Mouse (Mus musculus) neural tube, embryonic 11.5 days (tissue): ENCODE measurements around the gene Nme2. TPM values are rescaled to one million over a fixed set of nuclear protein-coding genes. Genes with fewer than 3 reads are reported as not detected.
A peak's percentile ranks its signal among the peaks of the same experiment; 100 is the strongest.

ENCODE experiments used
- ATAC-seq: fragments of 200-750 bp; cut with Nextera tagmentation; 2 replicates; pipeline ENCODE4 v1.8.0; 2017; ENCODE audit warnings: moderate number of reproducible peaks, mild to moderate bottlenecking, moderate TSS enrichment, moderate library complexity; ENCODE audit not compliant: insufficient read depth, low FRiP score, low TSS enrichment
- DNase-seq: peaks from one replicate; pipeline ENCODE4 v3.0.0-alpha.2; 2015; ENCODE audit warnings: low spot score
- H3K27ac ChIP-seq: fragments of 300-500 bp; sonication (generic); 2 replicates; pipeline ENCODE4 v1.5.1; 2014; ENCODE audit warnings: low read depth, mild to moderate bottlenecking, low read length
- H3K27me3 ChIP-seq: fragments of 300-500 bp; sonication (generic); 2 replicates; pipeline ENCODE4 v1.6.1; 2014; ENCODE audit warnings: mild to moderate bottlenecking, low read length, mixed read lengths; ENCODE audit not compliant: control insufficient read depth, insufficient read depth
- H3K36me3 ChIP-seq: fragments of 300-500 bp; sonication (generic); 2 replicates; pipeline ENCODE4 v1.6.1; 2014; ENCODE audit warnings: mild to moderate bottlenecking, low read length, moderate library complexity, mixed read lengths; ENCODE audit not compliant: control insufficient read depth, insufficient read depth
- H3K4me1 ChIP-seq: fragments of 300-500 bp; sonication (generic); 2 replicates; pipeline ENCODE4 v1.6.1; 2014; ENCODE audit warnings: low read length, mixed read lengths; ENCODE audit not compliant: control insufficient read depth, insufficient read depth
- H3K4me2 ChIP-seq: fragments of 300-500 bp; sonication (generic); 2 replicates; pipeline ENCODE4 v1.6.1; 2014; ENCODE audit warnings: low read depth, mild to moderate bottlenecking, moderate library complexity
- H3K4me3 ChIP-seq: fragments of 300-500 bp; sonication (generic); 2 replicates; pipeline ENCODE4 v1.5.1; 2014; ENCODE audit warnings: low read depth, low read length
- H3K9ac ChIP-seq: fragments of 300-500 bp; sonication (generic); 2 replicates; pipeline ENCODE4 v1.6.1; 2014; ENCODE audit warnings: mild to moderate bottlenecking, low read length
- H3K9me3 ChIP-seq: fragments of 300-500 bp; sonication (generic); 2 replicates; pipeline ENCODE4 v1.6.1; 2016; ENCODE audit warnings: low read length; ENCODE audit not compliant: control insufficient read depth
- WGBS: fragments of 180-500 bp; shearing (Covaris S2); extraction: QIAGEN DNeasy Blood & Tissue Kit; methylation state at CpG from one replicate; pipeline ENCODE4 v1.1.7; 2014; 5-methylcytosine and 5-hydroxymethylcytosine counted together
- polyA plus RNA-seq: library from polyadenylated mRNA; unstranded; fragments of >200 nt; fragmentation: Nextera tagmentation; extraction: Ambion mirVana; gene quantifications from 2 replicates; pipeline ENCODE4 v1.2.1, GENCODE M21; 2014

Gene Nme2
- polyA plus RNA-seq: 109 and 135 TPM in 2 replicates

GRCm38 (mm10) chr11:93956159-93956558, at the start of gene Nme2:
Gene Nme2, minus strand, starts transcription at chr11:93956259.
- H3K36me3 ChIP-seq: peaks cover 9% of the 10 kb centered on the region
- DNase-seq (no peak), ATAC-seq (peak; percentile 28; the same call in 1 of the 2 replicates)
- peaks cover 6% of the 10 kb centered on the region; the same call in 1 of the 2 replicates for H3K4me1 ChIP-seq
- H3K4me3 ChIP-seq: peak within 1 kb of the TSS; percentile 63
- peak within 1 kb of the TSS; percentile 76 for H3K27ac ChIP-seq
- peak within 1 kb of the TSS; percentile 72 for H3K9ac ChIP-seq
- H3K4me2 ChIP-seq: peak within 1 kb of the TSS; percentile 91
- WGBS: 6% methylated on average over 6 of the region's 6 CpGs
- no peaks in the 10 kb centered on the region for H3K27me3 ChIP-seq
- no peaks in the 10 kb centered on the region for H3K9me3 ChIP-seq

DNA sequence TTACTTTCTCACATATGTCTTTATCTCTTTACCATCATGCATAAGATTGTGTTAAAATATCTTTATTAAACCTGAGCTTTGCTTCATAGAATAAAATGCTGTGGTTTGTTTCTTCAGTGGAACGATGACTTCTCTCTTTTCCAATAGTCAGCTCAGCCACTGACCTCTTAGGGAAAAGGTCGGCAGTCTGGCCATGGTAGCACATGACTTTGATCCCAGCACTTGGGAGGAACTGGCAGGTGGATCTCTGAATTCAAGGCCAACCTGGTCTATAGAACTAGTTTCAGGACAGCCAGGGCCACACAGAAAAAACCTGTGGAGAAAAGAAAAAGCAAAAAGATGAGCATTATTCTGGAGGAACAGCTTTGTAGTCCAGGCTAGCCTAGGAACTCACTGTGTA, 47.3 kb upstream of the Nme2 start:
- WGBS: 94% methylated on average over 2 of the region's 2 CpGs
- H3K4me2 ChIP-seq: no peak overlapping the region
- no peaks in the 10 kb centered on the region for H3K9me3 ChIP-seq
- H3K27ac ChIP-seq: no peak overlapping the region
- no peak overlapping the region for H3K4me3 ChIP-seq
- no peaks in the 10 kb centered on the region for H3K4me1 ChIP-seq
- no peak for DNase-seq
- H3K9ac ChIP-seq: no peak overlapping the region
- no peaks in the 10 kb centered on the region for H3K27me3 ChIP-seq
- ATAC-seq: no peak
- H3K36me3 ChIP-seq: no peaks in the 10 kb centered on the region

GRCm38 (mm10) chr11:93999276-93999675, 43.2 kb upstream of the Nme2 start:
- Histone ChIP-seq H3K4me3 (no peak overlapping the region), H3K27ac (no peak overlapping the region), H3K4me1 (peaks cover 12% of the 10 kb centered on the region), H3K9ac (no peak overlapping the region), H3K9me3 (no peaks in the 10 kb centered on the region), H3K27me3 (no peaks in the 10 kb centered on the region), H3K36me3 (no peaks in the 10 kb centered on the region), H3K4me2 (no peak overlapping the region)
- DNase-seq (no peak), ATAC-seq (no peak)

DNA sequence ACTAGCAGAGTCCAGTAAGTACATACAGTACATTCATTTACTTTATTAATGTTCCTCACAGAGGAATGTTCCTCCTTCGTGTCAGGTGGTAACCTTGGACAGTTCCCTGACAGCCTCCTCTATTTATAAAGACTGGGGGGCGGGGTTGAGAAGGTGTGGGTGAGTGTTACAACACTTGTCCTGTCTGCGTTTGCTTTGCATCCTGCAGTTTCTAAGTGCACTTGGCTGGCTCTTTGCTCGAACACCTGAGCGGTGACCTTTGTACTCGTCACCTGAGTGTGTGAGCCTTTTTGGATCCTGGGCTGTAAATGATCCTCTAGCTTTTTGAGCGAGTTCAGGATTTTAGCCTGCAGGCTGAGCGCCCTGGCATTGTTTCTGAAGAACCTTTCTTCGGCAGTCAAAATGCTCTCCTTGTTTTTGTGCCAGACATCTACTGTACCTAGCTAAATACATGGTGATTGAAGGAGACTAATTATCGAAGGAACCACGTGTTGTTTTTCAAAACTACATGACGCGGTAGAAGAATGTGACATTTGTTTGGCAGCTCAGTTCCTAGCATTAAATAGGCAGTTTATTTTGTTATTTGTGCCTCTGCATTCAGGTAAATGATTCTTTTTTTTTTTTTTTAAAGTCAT, 41.2 kb upstream of the Nme2 start:
- DNase-seq (no peak), ATAC-seq (no peak)
- Histone ChIP-seq H3K4me1 (peaks cover 12% of the 10 kb centered on the region), H3K9me3 (no peaks in the 10 kb centered on the region), H3K4me2 (peak overlapping the region; percentile 93), H3K27me3 (no peaks in the 10 kb centered on the region), H3K9ac (no peak overlapping the region), H3K36me3 (no peaks in the 10 kb centered on the region), H3K4me3 (peak overlapping the region; percentile 91), H3K27ac (no peak overlapping the region)
- 42% methylated on average over 13 of the region's 13 CpGs for WGBS

DNA sequence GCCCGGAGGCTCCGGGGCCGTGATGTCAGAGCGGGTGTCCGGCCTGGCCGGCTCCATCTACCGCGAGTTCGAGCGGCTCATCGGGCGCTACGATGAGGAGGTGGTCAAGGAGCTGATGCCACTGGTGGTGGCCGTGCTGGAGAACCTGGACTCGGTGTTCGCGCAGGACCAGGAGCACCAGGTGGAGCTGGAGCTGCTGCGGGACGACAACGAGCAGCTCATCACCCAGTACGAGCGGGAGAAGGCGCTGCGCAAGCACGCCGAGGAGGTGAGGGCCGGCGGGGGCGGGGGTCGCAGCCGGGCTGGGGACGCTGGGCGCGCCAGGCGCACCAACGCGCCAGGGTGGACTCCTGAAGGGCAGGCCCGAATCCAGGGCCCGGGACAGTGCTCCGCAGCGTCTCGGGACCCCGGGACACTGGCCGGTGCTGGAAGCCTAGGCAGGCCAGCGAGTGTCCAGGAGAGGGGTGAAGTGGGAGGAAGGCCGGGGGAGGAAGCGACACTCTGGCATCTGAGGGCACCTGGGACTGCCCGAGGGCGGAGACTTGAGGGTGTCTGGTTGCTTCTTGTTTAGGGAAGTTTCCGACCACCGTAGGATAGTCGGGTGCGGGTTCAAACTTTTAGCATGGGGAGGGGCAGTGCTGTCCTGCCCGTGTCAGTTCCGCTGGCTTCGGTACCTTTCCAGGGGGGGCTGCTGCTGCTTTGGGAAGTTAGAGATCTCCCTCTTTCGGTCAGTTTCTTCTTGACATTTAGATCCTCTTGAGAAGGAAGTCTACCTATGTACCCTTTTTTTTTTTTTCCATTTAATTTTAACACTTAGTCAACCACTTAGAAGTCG, 40.5 kb upstream of the Nme2 start:
- Histone ChIP-seq H3K4me2 (peak overlapping the region; percentile 93), H3K9ac (peak overlapping the region; percentile 82), H3K4me1 (peaks cover 12% of the 10 kb centered on the region), H3K36me3 (no peaks in the 10 kb centered on the region), H3K9me3 (no peaks in the 10 kb centered on the region), H3K4me3 (peak overlapping the region; percentile 91), H3K27ac (peak overlapping the region; percentile 88), H3K27me3 (no peaks in the 10 kb centered on the region)
- under 1% methylated on average over 56 of the region's 58 CpGs for WGBS
- ATAC-seq (peak; percentile 64), DNase-seq (peak; percentile 59)

GRCm38 (mm10) chr11:93995720-93996305, 39.8 kb upstream of the Nme2 start, which contains the start of gene Spag9:
Gene Spag9, plus strand, starts transcription at chr11:93996091.
- WGBS: 0% methylated on average over 24 of the region's 70 CpGs
- H3K4me3 ChIP-seq: peak within 1 kb of the TSS; percentile 91
- peak; percentile 90 for ATAC-seq

GRCm38 (mm10) chr11:93995111-93995719, 39.2 kb upstream of the Nme2 start:
- peak overlapping the region; percentile 91 for H3K4me3 ChIP-seq
- H3K27me3 ChIP-seq: no peaks in the 10 kb centered on the region
- H3K27ac ChIP-seq: peak overlapping the region; percentile 88
- DNase-seq (peak; percentile 29), ATAC-seq (peak; percentile 26)
- H3K9ac ChIP-seq: peak overlapping the region; percentile 73
- H3K4me2 ChIP-seq: peak overlapping the region; percentile 93
- no peaks in the 10 kb centered on the region for H3K9me3 ChIP-seq
- no peaks in the 10 kb centered on the region for H3K36me3 ChIP-seq
- 9% methylated on average over 15 of the region's 15 CpGs for WGBS
- peaks cover 12% of the 10 kb centered on the region for H3K4me1 ChIP-seq

More at GRCm38 (mm10) chr11:93995720-93996305, 39.8 kb upstream of the Nme2 start, which contains the start of gene Spag9:
- H3K36me3 ChIP-seq: no peaks in the 10 kb centered on the region
- peaks cover 12% of the 10 kb centered on the region for H3K4me1 ChIP-seq
- peak; percentile 97 for DNase-seq
- H3K9ac ChIP-seq: peak within 1 kb of the TSS; percentile 82
- H3K9me3 ChIP-seq: no peaks in the 10 kb centered on the region
- peak within 1 kb of the TSS; percentile 88 for H3K27ac ChIP-seq
- H3K27me3 ChIP-seq: no peaks in the 10 kb centered on the region
- H3K4me2 ChIP-seq: peak within 1 kb of the TSS; percentile 93

DNA sequence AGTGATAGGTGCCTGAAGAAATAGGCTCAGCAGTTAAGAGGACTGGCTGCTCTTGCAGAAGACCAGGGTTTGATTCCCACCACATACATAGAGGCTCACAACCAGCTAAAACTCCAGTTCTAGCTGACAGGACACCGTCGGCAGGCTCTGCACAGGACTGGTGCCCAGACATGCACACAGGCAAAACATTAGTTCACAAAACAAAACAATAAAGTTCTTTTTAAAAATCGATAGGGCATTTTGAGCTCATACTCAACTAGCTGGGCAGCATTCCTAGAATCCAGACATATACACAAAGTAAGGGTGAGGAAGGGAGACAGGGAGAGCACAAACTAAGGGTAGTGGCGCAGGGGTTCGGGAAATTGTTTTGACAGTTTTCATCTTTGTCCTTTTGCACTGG, 38.5 kb upstream of the Nme2 start:
- DNase-seq (no peak), ATAC-seq (no peak)
- 75% methylated on average over 5 of the region's 5 CpGs for WGBS
- H3K9ac ChIP-seq: no peak overlapping the region
- no peaks in the 10 kb centered on the region for H3K36me3 ChIP-seq
- no peaks in the 10 kb centered on the region for H3K27me3 ChIP-seq
- H3K9me3 ChIP-seq: no peaks in the 10 kb centered on the region
- peak overlapping the region; percentile 91; the same call in 1 of the 2 replicates for H3K4me3 ChIP-seq
- H3K27ac ChIP-seq: no peak overlapping the region
- H3K4me2 ChIP-seq: peak overlapping the region; percentile 93; the same call in 1 of the 2 replicates
- peaks cover 12% of the 10 kb centered on the region for H3K4me1 ChIP-seq
